Mouse (Mus musculus): ENCODE results near the gene Irs1.

The Irs1 gene

GRCm38 (mm10) chr1:82247221-82247951, 43.8 kb downstream of the Irs1 start:
- DNase-seq: no peak

- DNase-seq: no peak
Measured at GRCm38 (mm10) chr1:82245002-82245401, 46.2 kb downstream of the Irs1 start.

DNA sequence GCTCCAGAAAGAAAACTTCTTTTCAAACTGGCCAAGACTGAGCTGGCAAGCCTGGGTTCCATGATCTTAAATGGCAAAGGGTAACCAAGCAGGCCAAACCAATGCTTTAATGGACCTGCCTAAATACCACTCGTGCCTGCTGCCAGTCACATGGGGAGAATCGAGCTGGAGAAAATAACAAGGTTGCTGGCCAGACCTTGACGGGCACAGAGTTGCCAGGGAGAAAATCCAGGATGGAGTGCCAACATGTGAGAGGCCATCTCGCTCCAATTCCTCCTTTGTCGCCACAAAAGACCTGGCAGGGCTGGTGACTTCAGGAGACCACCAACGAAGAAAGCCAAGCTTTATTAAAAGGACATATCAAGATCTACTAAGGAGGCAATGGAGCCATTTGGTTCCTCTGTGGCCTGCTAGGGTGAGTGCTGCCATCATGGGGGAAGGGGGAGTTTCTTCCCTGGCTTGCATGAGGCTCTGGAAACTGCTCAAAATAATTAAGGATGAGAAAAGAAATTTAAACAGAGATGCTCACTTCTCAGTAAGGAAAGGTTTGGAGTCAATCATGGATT, 47.9 kb downstream of the Irs1 start:
- no peak for DNase-seq

DNA sequence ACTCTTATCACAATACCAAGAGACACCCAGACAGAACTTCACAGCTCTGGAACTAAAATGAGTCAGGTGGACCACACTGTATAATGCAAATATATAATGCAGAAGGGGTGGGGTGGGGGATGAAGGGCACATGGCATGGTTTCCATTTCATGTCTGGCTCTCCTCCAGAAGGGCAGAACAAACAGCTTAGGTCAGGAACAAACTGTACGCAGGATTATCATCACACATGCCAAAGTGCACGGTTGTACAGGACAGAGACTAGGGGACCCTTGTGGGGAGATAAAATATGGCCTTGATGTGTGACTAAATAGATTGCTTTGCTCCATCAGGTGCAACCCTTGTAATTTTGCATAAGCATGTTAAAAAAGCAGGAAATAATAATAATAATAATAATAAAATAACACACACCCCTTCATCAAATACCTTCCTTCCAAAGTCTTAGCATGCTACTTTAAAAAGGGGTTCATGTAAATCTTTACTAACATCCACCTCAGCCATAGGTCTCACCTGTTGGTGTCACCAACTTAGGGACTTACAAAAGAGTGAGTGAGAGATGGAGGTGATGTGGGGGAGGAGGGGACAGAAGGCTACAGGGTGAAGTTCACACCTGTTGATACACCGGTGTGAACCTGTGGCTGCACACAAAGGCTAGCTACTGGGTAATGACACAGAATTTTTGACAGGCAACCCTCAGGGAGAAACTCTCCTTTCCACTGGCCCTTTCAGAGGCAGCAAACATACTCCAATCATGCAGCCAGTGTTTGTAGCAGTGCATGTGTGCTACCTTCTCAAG, 51.6 kb downstream of the Irs1 start:
- no peak for DNase-seq

DNA sequence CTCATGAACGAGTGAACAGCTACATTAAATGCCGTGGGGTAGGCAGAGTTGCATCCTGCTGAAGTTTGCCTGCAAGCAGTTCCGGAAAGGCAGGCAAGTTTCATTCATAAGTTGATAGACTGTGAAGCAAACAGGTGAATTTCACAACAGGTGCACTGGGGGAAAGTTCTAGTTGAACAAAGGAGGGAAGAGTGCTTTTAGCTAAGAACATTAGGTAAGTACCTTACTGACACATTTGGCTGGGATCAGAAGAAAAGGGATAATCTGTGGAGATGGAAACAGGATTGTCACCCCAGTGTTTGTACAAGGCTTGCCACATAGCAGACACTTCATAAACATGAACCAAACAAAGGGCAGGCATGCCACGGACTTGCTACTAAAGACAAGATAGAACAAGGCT, 53.0 kb downstream of the Irs1 start:
- DNase-seq: no peak

DNA sequence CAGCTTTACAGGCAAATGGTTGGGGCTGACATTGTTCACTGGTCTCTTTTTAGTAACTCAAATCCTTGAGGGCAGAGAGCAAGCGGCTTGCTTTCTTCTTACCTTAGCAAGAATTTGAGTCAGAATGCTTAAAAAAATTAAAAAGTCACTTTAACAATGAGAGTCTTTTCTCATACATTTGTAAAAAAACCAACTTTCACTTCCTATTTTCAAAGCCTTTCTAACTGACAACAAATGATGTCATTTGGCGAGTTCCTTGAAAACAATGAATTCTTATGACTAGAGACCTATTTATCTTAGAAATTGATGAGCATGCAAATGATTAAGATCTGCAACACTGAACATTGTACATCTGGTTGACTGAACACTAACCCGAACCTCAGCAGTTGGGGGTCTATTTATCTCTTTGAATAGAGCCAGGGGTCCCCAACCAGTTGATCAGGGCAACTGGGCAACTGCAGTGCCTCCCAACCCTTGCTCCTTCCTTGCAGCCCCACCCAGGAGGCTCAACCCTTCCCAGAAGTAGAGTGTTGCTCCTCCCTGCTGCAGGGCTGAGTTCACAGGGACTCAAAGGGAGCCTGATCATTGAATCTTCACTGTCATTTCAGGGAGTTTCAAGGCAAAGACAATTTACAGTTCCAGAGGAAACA, 55.6 kb downstream of the Irs1 start:
- no peak for DNase-seq

DNA sequence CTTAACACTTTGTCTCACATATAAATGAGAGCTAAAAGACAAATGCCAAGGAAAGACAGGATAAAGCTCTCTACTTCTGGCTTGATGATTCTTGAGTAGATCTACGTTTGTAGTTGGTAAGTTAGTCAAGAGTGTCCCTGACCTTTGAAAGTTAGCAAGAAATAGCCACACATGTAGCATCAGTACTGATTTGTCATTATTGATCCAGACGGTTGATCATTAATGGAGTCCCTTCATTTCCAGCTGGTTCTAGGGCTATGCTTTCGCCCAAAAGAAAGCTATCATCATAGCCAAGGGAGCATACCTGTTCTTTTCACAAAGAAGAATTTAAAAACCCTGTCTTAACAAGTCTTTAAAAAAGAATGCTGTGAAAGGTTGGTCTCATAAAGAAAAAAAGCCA, 56.6 kb downstream of the Irs1 start:
- DNase-seq: no peak

DNA sequence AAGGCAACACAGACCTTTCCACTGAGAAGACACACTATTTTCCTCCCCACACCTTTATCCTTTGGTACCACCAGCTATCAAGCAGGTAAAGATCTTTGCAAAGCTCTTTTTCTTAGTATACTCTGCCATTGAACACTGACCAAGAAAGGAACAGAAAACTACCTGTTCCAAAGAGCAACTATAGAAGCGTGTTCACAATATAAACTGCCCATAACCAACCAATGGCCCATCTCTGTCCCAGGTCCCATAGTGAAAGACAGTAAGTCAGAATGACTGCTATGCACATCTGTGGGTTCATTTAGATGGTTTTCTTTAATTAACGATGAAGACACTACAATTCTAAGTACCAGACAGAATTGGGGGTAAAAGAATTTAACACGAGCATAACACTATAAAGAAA, 58.4 kb downstream of the Irs1 start, which contains the start of gene Gm9747:
TSS of gene Gm9747 (plus strand) at position 301 of the 400 bp plus-strand sequence.
- no peak for DNase-seq

DNA sequence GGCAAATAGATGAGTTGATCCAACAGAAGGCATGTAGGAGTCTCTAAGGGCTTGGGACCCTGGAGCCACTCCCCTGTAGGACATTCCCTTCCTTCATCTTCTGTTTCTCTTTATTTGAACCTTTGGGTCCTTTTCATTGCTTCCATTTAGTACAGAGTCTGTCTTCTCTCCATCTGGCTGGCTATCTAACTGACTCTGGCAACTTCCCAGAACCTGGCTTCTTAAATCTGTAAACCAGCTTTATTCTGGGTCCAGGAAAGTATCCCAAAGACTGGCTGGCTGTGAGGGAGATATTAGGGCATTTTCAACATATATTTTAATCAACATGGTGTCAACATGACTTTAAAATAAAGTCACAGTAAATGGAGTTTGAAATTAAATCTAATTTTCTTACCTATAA, 62.4 kb downstream of the Irs1 start:
- no peak for DNase-seq

- DNase-seq: no peak
Measured at GRCm38 (mm10) chr1:82223042-82223795, 68.0 kb downstream of the Irs1 start.

DNA sequence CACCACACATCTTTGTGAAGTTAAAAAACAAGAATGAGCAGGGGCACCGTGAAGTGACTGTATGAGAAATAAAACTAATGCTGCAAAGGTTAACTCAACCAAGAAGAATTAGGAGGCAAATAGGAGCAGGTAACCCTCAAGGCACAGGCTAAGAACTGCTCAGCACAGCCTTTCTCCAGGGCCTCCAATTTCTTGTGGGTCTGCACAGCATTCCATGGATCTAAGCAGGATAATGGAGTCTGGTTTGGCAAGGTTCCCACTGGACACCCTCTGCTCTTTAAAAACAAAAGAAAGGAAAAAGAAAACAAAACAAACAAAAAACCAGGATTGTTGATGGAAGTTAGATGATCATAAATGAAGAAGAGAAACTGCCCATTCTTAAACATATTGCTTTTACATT, 69.8 kb downstream of the Irs1 start:
- no peak for DNase-seq

DNA sequence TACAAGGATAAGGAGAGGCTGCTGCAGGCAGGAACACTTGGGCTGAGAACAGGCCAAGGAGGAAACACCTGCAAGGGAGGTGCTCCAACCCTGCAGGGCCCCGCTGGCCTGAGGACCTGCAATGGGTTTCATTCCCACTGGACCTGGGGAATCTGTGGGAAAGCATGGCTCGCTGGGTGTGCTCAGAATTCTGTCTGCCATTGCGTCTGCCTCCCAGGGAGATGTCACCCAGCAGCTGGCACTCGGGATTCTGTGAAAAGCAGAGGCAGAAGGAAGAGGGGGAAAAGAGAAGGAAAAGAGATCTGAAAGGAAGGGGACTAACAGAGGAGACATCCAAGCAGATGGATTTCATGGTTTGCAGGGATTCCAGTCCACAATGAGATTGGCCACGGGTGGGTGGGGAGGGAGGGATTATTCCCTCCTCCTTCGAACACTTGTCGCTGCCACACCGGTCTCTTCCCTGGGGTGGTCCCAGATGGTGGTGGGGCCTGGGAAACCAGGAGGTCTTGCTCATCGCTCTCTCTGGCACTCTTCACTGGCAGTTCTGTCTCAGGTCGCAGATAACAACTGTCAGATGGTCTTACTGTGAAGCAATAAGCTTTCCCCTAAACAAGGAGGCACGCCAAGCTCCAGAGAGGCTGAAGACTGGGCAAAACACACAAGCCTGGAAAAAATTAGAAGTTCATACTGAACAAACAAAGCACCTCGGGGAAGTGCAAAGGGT, 70.4 kb downstream of the Irs1 start:
- DNase-seq: no peak

DNA sequence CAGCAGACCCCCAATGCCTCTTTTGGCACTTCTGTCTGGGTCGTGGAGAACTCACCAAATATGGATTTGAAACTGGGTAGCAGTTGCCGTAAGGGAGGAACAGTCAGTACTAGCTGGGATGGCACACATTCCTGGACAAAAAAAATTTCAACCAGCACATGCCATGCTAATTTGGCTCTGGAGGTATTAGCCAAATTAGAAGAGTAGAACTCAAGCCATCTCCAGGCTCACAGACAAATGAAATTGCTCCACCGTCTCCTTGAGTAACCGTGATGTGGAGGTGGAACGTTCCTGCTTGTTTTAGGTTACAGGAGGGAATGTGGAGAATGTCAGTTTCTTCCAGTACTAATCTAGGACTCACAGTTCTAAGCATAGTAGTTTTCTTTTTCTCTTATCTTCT, 83.7 kb downstream of the Irs1 start:
- DNase-seq: no peak

DNA sequence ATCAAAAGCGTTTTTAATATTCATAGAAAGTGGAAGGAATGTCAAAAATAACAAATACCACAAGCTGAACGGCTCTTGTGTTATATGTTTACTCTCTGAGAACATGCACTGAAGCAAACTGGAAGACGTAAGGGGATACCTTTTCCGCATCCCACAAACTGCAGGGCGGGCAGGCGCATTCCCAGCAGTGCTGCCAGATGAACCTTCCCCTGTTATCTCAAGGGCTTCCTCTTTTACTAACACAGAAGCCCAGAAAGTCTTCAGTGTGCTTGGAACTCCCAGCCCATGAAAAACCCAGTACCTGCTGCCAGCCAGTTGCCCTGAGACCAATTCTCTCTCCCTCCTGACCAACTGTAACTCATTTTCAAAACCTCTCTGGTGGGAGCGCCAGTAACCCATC, 90.6 kb downstream of the Irs1 start:
- no peak for DNase-seq

DNA sequence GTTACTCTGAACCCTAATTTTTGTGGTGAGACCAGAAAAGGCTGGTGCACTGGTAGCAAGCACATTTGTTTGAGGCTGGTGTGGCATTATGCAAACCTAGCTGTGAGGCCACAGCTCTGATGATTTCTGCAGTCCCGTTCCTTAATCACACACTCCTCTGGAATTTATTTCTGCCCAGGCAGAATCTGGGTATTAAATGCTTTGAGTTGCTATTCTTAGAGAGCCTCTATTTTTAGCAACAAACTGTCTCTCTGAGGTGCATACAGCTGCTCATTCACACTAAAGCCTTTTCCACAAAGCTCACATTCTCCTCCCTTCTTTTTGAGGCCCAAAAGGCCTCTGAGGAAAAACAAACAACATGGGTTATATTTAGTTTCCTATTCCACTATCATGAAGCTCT, 91.3 kb downstream of the Irs1 start:
- no peak for DNase-seq

GRCm38 (mm10) chr1:82191579-82191978, 99.6 kb downstream of the Irs1 start:
- DNase-seq: no peak

DNA sequence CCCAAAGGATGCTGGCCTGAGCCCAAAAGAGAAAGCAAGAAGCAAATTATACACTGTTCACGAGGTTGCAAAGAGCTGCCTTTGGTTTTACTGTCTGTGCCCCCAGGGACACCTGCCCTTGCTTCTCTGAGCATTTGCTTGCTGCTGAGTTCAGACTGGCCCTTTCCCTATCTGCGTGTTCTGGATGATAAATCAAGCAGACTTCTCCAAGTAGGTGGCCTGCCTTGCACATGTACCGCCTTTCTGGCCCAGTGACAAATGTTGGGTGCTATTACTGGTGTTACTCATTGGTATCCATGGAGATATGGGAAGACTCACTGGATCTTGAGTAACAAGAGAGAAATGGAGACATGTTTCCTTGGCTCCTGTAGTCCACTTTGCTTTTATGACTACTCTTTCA, 101.7 kb downstream of the Irs1 start:
- DNase-seq: no peak

DNA sequence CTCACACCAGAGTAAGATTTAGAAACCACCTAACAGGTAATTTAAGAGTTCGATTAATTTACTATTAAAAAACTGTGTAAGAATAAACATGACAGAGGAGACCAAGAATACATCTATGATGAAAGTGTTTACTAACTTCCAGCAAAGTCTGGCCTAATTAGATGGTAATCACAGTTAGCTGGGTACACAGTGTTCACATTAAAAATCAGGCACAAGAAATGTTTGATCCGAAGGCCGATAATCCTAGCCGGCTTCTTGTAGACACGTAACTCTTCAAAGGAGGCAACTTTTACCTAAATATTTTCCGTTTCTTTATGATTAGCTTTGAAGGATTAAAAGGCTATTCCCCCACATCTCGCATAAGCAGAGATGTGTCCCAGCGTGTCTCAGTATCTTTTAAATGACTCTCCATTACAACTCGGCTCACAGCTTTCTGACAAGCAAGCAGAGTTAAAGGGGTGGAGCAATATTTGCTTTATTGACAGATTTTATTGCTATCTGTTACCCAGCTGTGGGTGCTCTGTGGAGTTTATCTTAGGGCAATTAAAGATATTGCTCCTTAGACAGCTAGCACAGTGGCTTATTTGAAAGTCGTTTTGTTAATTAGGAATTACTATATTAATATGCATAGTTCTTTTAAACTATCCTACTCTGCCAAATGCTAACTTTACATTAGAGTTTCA, 102.5 kb downstream of the Irs1 start:
- DNase-seq: no peak

- DNase-seq: no peak
Measured at GRCm38 (mm10) chr1:82183913-82184442, 107.2 kb downstream of the Irs1 start.
